Mouse (Mus musculus) limb, embryonic 10.5 days (tissue): Measurements from ENCODE around the gene Nsmf. TPM values are rescaled to one million over a fixed set of nuclear protein-coding genes. Genes with fewer than 3 reads are reported as not detected.

ENCODE experiments used
- DNase-seq: peaks from one replicate; pipeline ENCODE4 v3.0.0-alpha.2; 2017; ENCODE audit warnings: low spot score
- H3K27ac ChIP-seq: fragments of 300-500 bp; sonication (generic); 2 replicates; pipeline ENCODE4 v1.5.1; 2016; ENCODE audit warnings: mild to moderate bottlenecking
- H3K27me3 ChIP-seq: fragments of 300-500 bp; sonication (generic); 2 replicates; pipeline ENCODE4 v1.6.1; 2016; ENCODE audit warnings: low read depth, mild to moderate bottlenecking; ENCODE audit not compliant: poor library complexity, severe bottlenecking
- H3K36me3 ChIP-seq: fragments of 300-500 bp; sonication (generic); 2 replicates; pipeline ENCODE4 v1.6.1; 2016; ENCODE audit warnings: mild to moderate bottlenecking, moderate library complexity
- H3K4me1 ChIP-seq: fragments of 300-500 bp; sonication (generic); 2 replicates; pipeline ENCODE4 v1.6.1; 2016
- H3K4me3 ChIP-seq: fragments of 300-500 bp; sonication (generic); 2 replicates; pipeline ENCODE4 v1.5.1; 2016; ENCODE audit warnings: mild to moderate bottlenecking, moderate library complexity
- H3K9me3 ChIP-seq: fragments of 300-500 bp; sonication (generic); replicated peaks from 2 replicates; pipeline ENCODE4 v1.6.1; 2016; ENCODE audit warnings: mild to moderate bottlenecking
- WGBS: fragments of 180-500 bp; shearing (Covaris S2); methylation state at CpG from one replicate; pipeline ENCODE4 v1.1.7; 2016; 5-methylcytosine and 5-hydroxymethylcytosine counted together
- polyA plus RNA-seq: library from polyadenylated mRNA; unstranded; fragments of >200 nt; fragmentation: Nextera tagmentation; extraction: Ambion mirVana; gene quantifications from 2 replicates; pipeline ENCODE4 v1.2.1, GENCODE M21; 2016

The Nsmf gene
- polyA plus RNA-seq: 61.6 and 68.2 TPM in 2 replicates

DNA sequence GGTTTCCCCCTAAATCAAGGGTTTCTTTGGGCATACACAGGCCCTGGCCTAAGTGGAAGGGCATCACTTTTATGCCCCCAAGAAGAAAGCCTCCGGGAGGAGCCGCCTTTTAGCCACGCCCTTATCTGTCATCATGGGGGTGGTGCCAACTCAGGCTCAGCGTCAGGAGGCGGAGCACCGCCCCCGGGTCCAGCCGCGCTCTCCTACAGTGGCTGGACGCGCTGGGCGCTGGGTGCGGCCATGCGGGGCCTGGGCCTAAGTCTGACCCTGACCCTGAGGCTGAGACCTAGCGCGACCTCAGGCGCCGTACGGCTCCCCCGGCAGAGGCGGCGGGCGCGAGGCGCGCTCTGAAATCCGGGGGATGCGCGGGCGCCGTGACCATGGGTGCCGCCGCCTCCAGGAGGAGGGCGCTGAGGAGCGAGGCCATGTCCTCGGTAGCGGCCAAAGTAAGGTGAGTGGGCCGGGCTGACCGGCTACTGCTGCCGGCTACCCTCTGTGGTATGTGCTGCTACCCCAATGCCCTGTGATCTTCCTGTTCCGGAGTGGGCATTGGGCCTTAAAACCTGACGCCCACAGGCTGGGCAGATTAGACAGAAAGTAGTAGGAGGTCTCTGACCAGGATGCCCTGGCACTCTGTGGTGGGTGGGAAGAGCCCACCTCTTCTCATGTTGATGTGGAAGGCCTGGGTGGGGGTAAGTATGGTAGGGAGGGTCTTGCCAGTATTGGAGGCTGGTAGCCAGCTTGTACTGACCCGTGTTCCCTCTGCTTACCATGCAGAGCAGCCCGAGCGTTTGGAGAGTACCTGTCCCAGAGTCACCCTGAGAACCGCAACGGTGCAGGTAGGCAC lies at the start of gene Nsmf:
Nsmf (plus strand) TSS at position 135 of the 847 bp plus-strand sequence.
- H3K27ac ChIP-seq: peak within 1 kb of the TSS; percentile 88
- H3K9me3 ChIP-seq: no peaks in the 10 kb centered on the region
- no peaks in the 10 kb centered on the region for H3K27me3 ChIP-seq
- DNase-seq: peak; percentile 83
- peaks cover 39% of the 10 kb centered on the region for H3K36me3 ChIP-seq
- H3K4me1 ChIP-seq: peaks cover 20% of the 10 kb centered on the region
- WGBS: 6% methylated on average over 47 of the region's 47 CpGs
- H3K4me3 ChIP-seq: peak within 1 kb of the TSS; percentile 81

DNA sequence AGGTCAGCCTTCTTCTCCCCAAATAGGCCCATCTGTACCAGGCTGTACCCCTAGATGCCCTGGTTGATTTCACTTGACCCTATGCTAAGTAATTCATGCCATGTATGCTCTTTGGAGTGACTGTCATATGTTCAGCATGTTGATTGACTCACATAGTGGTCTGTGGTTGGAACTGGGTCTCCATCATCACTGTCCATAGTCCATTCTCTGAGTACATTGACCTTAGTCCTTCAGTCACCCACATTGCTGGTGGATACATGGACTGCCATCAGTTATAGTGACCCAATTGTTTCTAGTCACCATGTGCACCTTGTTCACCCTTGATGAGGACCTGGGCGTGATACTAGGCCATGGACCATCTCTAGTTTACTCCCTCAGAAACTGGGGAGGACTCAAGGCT lies 47.4 kb upstream of the Nsmf start:
- no peak for DNase-seq
- WGBS: 96% methylated on average over 1 of the region's 1 CpGs
- H3K4me3 ChIP-seq: no peak overlapping the region
- no peak overlapping the region for H3K27ac ChIP-seq
- no peaks in the 10 kb centered on the region for H3K4me1 ChIP-seq
- no peaks in the 10 kb centered on the region for H3K27me3 ChIP-seq
- H3K36me3 ChIP-seq: no peaks in the 10 kb centered on the region
- H3K9me3 ChIP-seq: no peaks in the 10 kb centered on the region

DNA sequence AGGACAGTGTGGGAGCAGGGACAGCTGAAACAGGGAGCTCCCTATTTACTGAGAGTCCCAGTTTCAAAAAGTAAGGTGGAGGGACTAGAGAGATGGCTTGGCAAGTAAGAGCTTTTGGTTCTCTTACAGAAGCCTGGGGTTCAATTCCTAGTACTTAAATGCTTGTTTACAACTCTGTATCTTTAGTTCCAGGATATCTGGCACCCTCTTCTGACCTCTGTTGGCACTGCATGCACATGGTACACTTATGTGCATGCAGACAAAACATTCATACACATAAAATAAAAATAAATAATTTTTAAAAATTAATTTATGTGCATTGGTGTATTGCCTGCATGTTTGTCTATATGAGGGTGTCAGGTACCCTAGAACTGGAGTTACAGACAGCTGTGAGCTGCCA lies 45.9 kb upstream of the Nsmf start:
- H3K4me1 ChIP-seq: no peaks in the 10 kb centered on the region
- DNase-seq: no peak
- no peaks in the 10 kb centered on the region for H3K9me3 ChIP-seq
- no peak overlapping the region for H3K27ac ChIP-seq
- H3K27me3 ChIP-seq: no peaks in the 10 kb centered on the region
- H3K36me3 ChIP-seq: no peaks in the 10 kb centered on the region
- no peak overlapping the region for H3K4me3 ChIP-seq

DNA sequence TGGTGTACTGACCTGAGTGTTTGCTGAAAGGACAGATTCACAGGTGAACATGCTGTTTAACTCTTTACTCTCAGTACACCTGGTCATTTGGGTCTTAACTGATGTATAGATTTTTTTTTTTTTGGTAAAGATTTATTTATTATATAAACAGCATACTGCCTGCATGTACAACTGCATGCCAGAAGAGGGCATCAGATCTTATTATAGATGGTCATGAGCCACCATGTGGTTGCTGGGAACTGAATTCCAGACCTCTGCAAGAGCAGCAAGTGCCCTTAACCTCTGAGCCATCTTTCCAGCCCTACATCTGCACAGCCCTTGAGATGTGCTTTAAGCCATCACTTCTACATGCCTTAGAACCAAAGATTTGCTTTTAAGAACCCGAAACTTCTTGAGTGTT lies 31.5 kb upstream of the Nsmf start:
- no peak for DNase-seq
- Histone ChIP-seq H3K27ac (no peak overlapping the region), H3K4me1 (peaks cover 6% of the 10 kb centered on the region; the same call in 1 of the 2 replicates), H3K9me3 (no peaks in the 10 kb centered on the region), H3K27me3 (no peaks in the 10 kb centered on the region), H3K4me3 (no peak overlapping the region), H3K36me3 (peaks cover 2% of the 10 kb centered on the region; the same call in 1 of the 2 replicates)
- WGBS: 95% methylated on average over 1 of the region's 1 CpGs

DNA sequence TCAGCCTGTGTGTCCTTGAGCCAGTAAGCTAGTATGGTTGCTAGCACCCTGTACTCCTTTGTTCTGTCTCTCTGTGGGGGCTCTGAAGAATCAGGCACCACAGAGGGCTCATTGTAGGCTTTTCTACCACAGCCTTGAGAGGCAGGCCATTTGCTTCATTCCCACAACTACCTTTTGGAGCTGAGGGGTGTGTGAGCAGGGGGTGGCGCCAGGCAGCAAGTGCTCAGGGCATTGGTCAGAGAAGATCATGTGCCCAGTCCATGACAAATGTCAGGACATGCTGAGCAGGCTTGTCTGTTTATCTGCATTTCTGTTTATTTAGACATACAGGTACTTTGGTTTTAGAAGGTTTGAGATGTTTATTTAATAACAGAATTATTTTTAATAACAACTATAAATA lies 29.0 kb upstream of the Nsmf start:
- H3K9me3 ChIP-seq: no peaks in the 10 kb centered on the region
- WGBS: 89% methylated on average over 1 of the region's 1 CpGs
- H3K4me1 ChIP-seq: no peaks in the 10 kb centered on the region
- no peak overlapping the region for H3K4me3 ChIP-seq
- no peak for DNase-seq
- no peak overlapping the region for H3K27ac ChIP-seq
- H3K36me3 ChIP-seq: no peaks in the 10 kb centered on the region
- H3K27me3 ChIP-seq: no peaks in the 10 kb centered on the region

DNA sequence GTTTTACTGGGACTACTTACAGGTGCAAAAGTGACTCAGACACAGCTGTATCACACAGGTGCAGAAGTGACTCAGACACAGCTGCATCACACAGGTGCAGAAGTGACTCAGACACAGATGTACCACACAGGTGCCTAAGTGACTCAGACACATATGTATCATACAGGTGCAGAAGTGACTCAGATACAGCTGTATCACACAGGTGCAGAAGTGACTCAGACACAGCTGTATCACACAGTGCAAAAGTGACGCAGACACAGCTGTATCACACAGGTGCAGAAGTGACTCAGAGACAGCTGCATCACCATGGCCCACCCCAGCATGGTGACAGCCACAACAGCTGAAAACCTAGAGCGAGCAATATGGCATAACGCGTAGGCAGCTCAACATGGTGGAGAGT lies 19.2 kb upstream of the Nsmf start:
- no peaks in the 10 kb centered on the region for H3K4me1 ChIP-seq
- no peaks in the 10 kb centered on the region for H3K27me3 ChIP-seq
- H3K36me3 ChIP-seq: no peaks in the 10 kb centered on the region
- DNase-seq: no peak
- H3K4me3 ChIP-seq: no peak overlapping the region
- no peaks in the 10 kb centered on the region for H3K9me3 ChIP-seq
- WGBS: 96% methylated on average over 4 of the region's 4 CpGs
- H3K27ac ChIP-seq: no peak overlapping the region

DNA sequence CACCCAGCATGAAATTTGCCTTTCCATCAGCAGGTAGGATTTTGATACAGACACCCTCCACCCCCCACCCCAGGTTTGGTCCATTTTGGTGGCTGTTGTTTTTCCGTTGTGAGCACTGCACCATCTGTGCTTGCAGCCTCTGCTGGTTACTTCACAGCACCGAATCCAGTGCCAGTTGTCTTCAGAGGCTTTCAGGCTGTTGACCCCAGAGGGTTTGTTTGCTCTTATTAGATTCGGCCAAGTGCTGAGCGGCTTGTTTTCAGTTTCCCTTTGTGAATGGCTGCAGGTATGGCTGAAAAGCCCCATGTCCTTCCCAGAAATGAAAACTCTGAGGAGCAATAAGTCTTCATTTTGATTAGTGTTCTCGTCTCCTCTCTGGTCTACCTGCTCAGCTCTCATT lies 14.1 kb upstream of the Nsmf start:
- 91% methylated on average over 5 of the region's 5 CpGs for WGBS
- Histone ChIP-seq H3K36me3 (no peaks in the 10 kb centered on the region), H3K4me3 (no peak overlapping the region), H3K4me1 (no peaks in the 10 kb centered on the region), H3K27ac (no peak overlapping the region), H3K27me3 (no peaks in the 10 kb centered on the region), H3K9me3 (no peaks in the 10 kb centered on the region)
- no peak for DNase-seq

DNA sequence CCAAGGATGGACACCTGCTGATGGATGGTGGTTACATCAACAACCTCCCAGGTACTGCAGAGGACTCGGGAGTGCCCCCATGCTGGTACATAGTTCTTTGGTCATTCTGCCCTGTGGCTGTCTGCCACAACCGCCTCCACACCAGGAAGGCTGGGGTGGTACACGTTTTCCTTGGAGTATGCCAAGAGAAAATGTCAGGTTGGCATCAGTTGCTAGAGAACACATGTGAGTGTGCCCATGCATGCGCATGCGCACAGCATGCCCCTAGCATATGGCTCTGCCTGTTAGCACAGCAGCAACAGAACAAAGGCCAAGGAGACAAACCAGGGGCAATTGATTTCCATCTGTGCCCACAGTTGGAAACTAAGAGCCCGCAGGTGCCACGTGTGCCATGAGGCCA lies 3.2 kb upstream of the Nsmf start:
- no peak overlapping the region for H3K4me3 ChIP-seq
- 88% methylated on average over 7 of the region's 7 CpGs for WGBS
- H3K36me3 ChIP-seq: peaks cover 10% of the 10 kb centered on the region
- H3K27me3 ChIP-seq: no peaks in the 10 kb centered on the region
- no peak overlapping the region for H3K27ac ChIP-seq
- H3K9me3 ChIP-seq: no peaks in the 10 kb centered on the region
- DNase-seq: no peak
- H3K4me1 ChIP-seq: peaks cover 17% of the 10 kb centered on the region

DNA sequence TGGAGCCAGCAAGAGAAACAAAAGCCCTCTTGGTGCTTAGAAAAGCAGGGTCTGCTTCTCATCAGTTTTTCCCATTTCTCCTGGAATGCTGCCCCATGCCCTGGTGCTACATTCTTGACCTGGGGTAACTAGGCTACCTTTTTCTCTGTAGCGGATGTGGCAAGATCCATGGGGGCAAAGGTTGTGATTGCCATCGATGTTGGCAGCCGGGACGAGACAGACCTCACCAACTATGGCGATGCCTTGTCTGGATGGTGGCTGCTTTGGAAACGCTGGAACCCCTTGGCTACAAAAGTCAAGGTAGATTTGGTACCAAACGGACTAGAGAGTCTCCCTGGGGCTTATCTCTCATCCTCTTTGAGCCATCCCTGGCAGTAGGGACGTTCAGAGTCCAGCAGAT lies 2.7 kb upstream of the Nsmf start:
- no peak for DNase-seq
- 95% methylated on average over 8 of the region's 8 CpGs for WGBS
- Histone ChIP-seq H3K27me3 (no peaks in the 10 kb centered on the region), H3K36me3 (peaks cover 15% of the 10 kb centered on the region), H3K4me3 (no peak overlapping the region), H3K9me3 (no peaks in the 10 kb centered on the region), H3K4me1 (peaks cover 17% of the 10 kb centered on the region), H3K27ac (no peak overlapping the region)

DNA sequence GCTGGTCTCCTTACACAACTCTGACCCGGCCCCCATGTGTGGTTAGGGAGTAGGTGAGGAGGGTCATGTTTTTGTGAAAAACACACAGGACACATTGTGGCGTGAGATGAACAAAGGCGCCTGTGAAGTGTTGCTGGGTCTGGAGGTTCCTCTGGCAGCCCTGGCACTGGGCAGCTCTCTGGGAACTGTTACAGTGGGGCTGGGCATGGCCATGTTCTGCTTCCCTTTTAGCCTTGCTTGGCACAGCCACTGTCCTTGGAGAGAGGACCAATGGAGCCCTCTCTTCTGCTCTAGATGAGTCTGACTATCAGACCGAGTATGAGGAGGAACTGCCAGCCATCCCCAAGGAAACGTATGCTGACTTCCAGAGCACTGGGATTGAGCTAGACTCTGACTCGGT lies 1.1 kb upstream of the Nsmf start:
- Histone ChIP-seq H3K27ac (no peak overlapping the region), H3K27me3 (no peaks in the 10 kb centered on the region), H3K9me3 (no peaks in the 10 kb centered on the region), H3K36me3 (peaks cover 28% of the 10 kb centered on the region), H3K4me3 (no peak overlapping the region), H3K4me1 (peaks cover 17% of the 10 kb centered on the region)
- no peak for DNase-seq
- 92% methylated on average over 6 of the region's 6 CpGs for WGBS

DNA sequence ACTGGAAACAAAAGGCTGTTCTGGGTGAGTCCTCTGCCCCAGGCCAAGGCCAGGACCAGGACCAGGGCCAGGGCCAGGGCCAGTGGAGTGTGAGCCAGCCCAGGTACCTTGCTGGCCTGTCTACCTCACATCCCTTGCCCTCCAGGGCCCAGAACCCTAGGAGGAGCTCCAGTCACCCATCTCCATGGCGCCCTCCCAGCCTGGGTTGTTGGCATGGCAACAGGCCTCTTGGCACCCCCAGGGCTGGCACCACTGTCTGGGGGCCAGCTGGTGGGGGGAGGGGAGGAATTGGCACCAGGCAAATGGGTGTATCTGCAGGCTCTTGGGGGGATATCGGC lies 882 bp downstream of the Nsmf start:
- Histone ChIP-seq H3K4me3 (peak overlapping the region; percentile 81), H3K9me3 (no peaks in the 10 kb centered on the region), H3K36me3 (peaks cover 45% of the 10 kb centered on the region), H3K27me3 (no peaks in the 10 kb centered on the region), H3K4me1 (peaks cover 20% of the 10 kb centered on the region), H3K27ac (peak overlapping the region; percentile 88; the same call in 1 of the 2 replicates)
- 77% methylated on average over 2 of the region's 2 CpGs for WGBS
- no peak for DNase-seq

DNA sequence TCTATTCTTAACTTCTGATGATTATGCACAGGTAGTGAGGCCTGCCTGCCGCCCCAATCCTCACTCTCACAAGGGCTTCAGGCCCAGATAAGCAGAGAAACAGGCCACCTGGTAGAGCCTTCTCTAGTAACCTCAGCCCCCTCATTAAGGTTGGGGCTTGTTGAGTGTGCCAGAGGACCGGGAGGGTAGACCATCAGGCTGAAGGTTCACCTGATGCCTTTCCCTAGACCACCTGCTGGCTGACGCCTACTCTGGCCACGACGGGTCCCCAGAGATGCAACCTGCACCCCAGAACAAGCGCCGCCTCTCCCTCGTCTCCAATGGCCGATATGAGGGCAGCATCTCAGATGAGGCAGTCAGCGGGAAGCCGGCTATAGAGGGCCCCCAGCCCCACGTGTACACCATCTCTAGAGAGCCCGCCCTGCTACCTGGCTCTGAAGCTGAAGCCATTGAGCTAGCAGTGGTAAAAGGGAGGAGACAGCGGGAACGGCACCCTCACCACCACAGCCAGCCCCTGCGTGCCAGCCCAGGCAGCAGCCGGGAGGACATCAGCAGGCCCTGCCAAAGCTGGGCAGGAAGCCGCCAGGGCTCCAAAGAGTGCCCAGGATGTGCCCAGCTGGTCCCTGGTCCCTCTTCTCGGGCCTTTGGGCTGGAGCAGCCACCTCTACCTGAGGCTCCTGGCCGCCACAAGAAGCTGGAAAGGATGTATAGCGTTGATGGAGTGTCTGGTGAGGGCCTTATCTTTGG lies 1.4 kb downstream of the Nsmf start:
- Histone ChIP-seq H3K27me3 (no peaks in the 10 kb centered on the region), H3K36me3 (peaks cover 51% of the 10 kb centered on the region), H3K4me3 (peak overlapping the region; percentile 81), H3K9me3 (no peaks in the 10 kb centered on the region), H3K27ac (peak overlapping the region; percentile 88; the same call in 1 of the 2 replicates), H3K4me1 (peaks cover 20% of the 10 kb centered on the region)
- 89% methylated on average over 21 of the region's 21 CpGs for WGBS
- DNase-seq: no peak

DNA sequence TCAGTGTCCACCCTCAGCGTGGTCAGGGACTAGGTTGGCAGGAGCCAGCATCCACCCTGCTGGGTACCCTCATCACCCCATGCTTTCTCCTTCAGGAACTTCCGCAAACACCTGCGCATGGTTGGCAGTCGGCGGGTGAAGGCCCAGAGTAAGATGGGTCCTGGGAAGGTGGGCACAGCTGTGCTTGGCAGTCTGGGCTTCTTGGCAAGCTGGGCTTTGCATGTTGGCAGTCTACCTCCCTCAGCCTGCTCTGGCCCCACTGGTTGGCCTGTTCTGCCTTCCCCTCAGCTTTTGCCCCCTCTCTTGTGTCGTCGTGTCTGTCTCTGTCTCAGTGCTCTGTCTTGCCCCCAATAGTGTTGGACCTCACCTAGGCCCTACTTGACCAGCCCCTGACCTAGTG lies 4.8 kb downstream of the Nsmf start:
- Histone ChIP-seq H3K9me3 (no peaks in the 10 kb centered on the region), H3K4me1 (peaks cover 19% of the 10 kb centered on the region), H3K4me3 (no peak overlapping the region), H3K27ac (no peak overlapping the region), H3K36me3 (peaks cover 66% of the 10 kb centered on the region), H3K27me3 (no peaks in the 10 kb centered on the region)
- WGBS: 88% methylated on average over 7 of the region's 7 CpGs
- no peak for DNase-seq
